Mouse (Mus musculus) hindbrain, embryonic 16.5 days (tissue): ENCODE measurements at regions not wholly inside any gene's neighbourhood (a gene's known extent, or its start where the extent isn't known, plus 50 kb on each side); places are given as distances from the start of the nearest gene placed in this dataset.

ENCODE experiments used
- ATAC-seq: fragments of 200-750 bp; cut with Nextera tagmentation; 2 replicates; pipeline ENCODE4 v1.8.0; 2017; ENCODE audit warnings: moderate TSS enrichment, moderate library complexity
- H3K27ac ChIP-seq: fragments of 300-500 bp; sonication (generic); 2 replicates; pipeline ENCODE4 v1.5.1; 2014; ENCODE audit warnings: low read depth, mild to moderate bottlenecking, control low read depth, low read length, moderate library complexity
- H3K27me3 ChIP-seq: fragments of 300-500 bp; sonication (generic); replicated peaks from 2 replicates; pipeline ENCODE4 v1.6.1; 2014; ENCODE audit warnings: low read length; ENCODE audit not compliant: control insufficient read depth, insufficient read depth
- H3K36me3 ChIP-seq: fragments of 300-500 bp; sonication (generic); 2 replicates; pipeline ENCODE4 v1.6.1; 2014; ENCODE audit warnings: mild to moderate bottlenecking, low read length, moderate library complexity, mixed read lengths; ENCODE audit not compliant: control insufficient read depth, insufficient read depth
- H3K4me1 ChIP-seq: fragments of 300-500 bp; sonication (generic); 2 replicates; pipeline ENCODE4 v1.6.1; 2014; ENCODE audit warnings: low read depth, low read length; ENCODE audit not compliant: control insufficient read depth, insufficient read depth
- H3K4me2 ChIP-seq: fragments of 300-500 bp; sonication (generic); 2 replicates; pipeline ENCODE4 v1.6.1; 2014; ENCODE audit warnings: mild to moderate bottlenecking, low read length, control low read depth, moderate library complexity
- H3K4me3 ChIP-seq: fragments of 300-500 bp; sonication (generic); 2 replicates; pipeline ENCODE4 v1.5.1; 2014; ENCODE audit warnings: mild to moderate bottlenecking, low read length, control low read depth, moderate library complexity
- H3K9ac ChIP-seq: fragments of 300-500 bp; sonication (generic); 2 replicates; pipeline ENCODE4 v1.6.1; 2014; ENCODE audit warnings: low read depth, mild to moderate bottlenecking, control low read depth, low read length, moderate library complexity
- H3K9me3 ChIP-seq: fragments of 300-500 bp; sonication (generic); 2 replicates; pipeline ENCODE4 v1.6.1; 2014; ENCODE audit warnings: mild to moderate bottlenecking, low read length, moderate library complexity; ENCODE audit not compliant: control insufficient read depth
- WGBS: fragments of 180-500 bp; shearing (Covaris S2); extraction: QIAGEN DNeasy Blood & Tissue Kit; methylation state at CpG from one replicate; pipeline ENCODE4 v1.1.7; 2014; 5-methylcytosine and 5-hydroxymethylcytosine counted together

GRCm38 (mm10) chr17:41153736-41154453 is 219.0 kb upstream of the Cenpq start:
- Histone ChIP-seq H3K9ac (no peak overlapping the region), H3K9me3 (no peaks in the 10 kb centered on the region), H3K36me3 (no peaks in the 10 kb centered on the region), H3K4me3 (no peak overlapping the region), H3K27ac (no peak overlapping the region), H3K27me3 (no peaks in the 10 kb centered on the region), H3K4me1 (no peaks in the 10 kb centered on the region), H3K4me2 (no peak overlapping the region)
- WGBS: 62% methylated on average over 3 of the region's 3 CpGs
- ATAC-seq: 0 out of 2 replicates have a peak, but pooled peaks have one; percentile 37

- no peak overlapping the region for H3K27ac ChIP-seq
- no peaks in the 10 kb centered on the region for H3K36me3 ChIP-seq
- no peaks in the 10 kb centered on the region for H3K4me1 ChIP-seq
- 49% methylated on average over 2 of the region's 2 CpGs for whole genome bisulfite sequencing
- peak; percentile 30; the same call in 1 of the 2 replicates for ATAC-seq
- H3K9me3 ChIP-seq: no peaks in the 10 kb centered on the region
- H3K4me2 ChIP-seq: no peak overlapping the region
- no peak overlapping the region for H3K4me3 ChIP-seq
- no peaks in the 10 kb centered on the region for H3K27me3 ChIP-seq
- H3K9ac ChIP-seq: no peak overlapping the region
These were observed 217.6 kb upstream of the Cenpq start for GRCm38 (mm10) chr17:41152427-41152826.

GRCm38 (mm10) chr17:41144523-41144922 is 209.7 kb upstream of the Cenpq start:
- no peaks in the 10 kb centered on the region for H3K27me3 ChIP-seq

GRCm38 (mm10) chr17:41125582-41125981 is 190.7 kb upstream of the Cenpq start:
- 26% methylated on average over 4 of the region's 4 CpGs for WGBS
- Histone ChIP-seq H3K27me3 (no peaks in the 10 kb centered on the region), H3K4me1 (no peaks in the 10 kb centered on the region), H3K27ac (no peak overlapping the region), H3K4me3 (no peak overlapping the region), H3K36me3 (no peaks in the 10 kb centered on the region), H3K9ac (no peak overlapping the region), H3K9me3 (no peaks in the 10 kb centered on the region), H3K4me2 (no peak overlapping the region)
- no peak for ATAC-seq

More at GRCm38 (mm10) chr17:41144523-41144922, 209.7 kb upstream of the Cenpq start:
- no peaks in the 10 kb centered on the region for H3K9me3 ChIP-seq
- no peaks in the 10 kb centered on the region for H3K4me1 ChIP-seq
- H3K27ac ChIP-seq: no peak overlapping the region
- H3K36me3 ChIP-seq: no peaks in the 10 kb centered on the region
- H3K4me3 ChIP-seq: no peak overlapping the region
- no peak overlapping the region for H3K4me2 ChIP-seq
- ATAC-seq: no peak
- no peak overlapping the region for H3K9ac ChIP-seq
- WGBS: 84% methylated on average over 4 of the region's 4 CpGs

GRCm38 (mm10) chr17:41122939-41123338 is 188.1 kb upstream of the Cenpq start:
- ATAC-seq: no peak
- Histone ChIP-seq H3K27me3 (no peaks in the 10 kb centered on the region), H3K9ac (no peak overlapping the region)

GRCm38 (mm10) chr17:41103980-41104379 is 169.1 kb upstream of the Cenpq start:
- Histone ChIP-seq H3K27ac (no peak overlapping the region), H3K36me3 (no peaks in the 10 kb centered on the region), H3K9ac (no peak overlapping the region), H3K4me1 (no peaks in the 10 kb centered on the region), H3K4me2 (no peak overlapping the region), H3K4me3 (no peak overlapping the region), H3K9me3 (no peaks in the 10 kb centered on the region), H3K27me3 (no peaks in the 10 kb centered on the region)
- no peak for ATAC-seq
- 53% methylated on average over 4 of the region's 4 CpGs for WGBS

More at GRCm38 (mm10) chr17:41122939-41123338, 188.1 kb upstream of the Cenpq start:
- Histone ChIP-seq H3K4me1 (no peaks in the 10 kb centered on the region), H3K9me3 (no peaks in the 10 kb centered on the region), H3K4me2 (no peak overlapping the region), H3K27ac (no peak overlapping the region), H3K4me3 (no peak overlapping the region), H3K36me3 (no peaks in the 10 kb centered on the region)

- Histone ChIP-seq H3K4me1 (no peaks in the 10 kb centered on the region), H3K4me2 (no peak overlapping the region), H3K27ac (no peak overlapping the region), H3K4me3 (no peak overlapping the region), H3K9me3 (no peaks in the 10 kb centered on the region), H3K36me3 (no peaks in the 10 kb centered on the region), H3K9ac (no peak overlapping the region), H3K27me3 (no peaks in the 10 kb centered on the region)
- no peak for ATAC-seq
- 36% methylated on average over 2 of the region's 2 CpGs for WGBS
These were observed 136.0 kb upstream of the Cenpq start for GRCm38 (mm10) chr17:41070874-41071273.
